Mouse (Mus musculus): ENCODE data around the gene Aadacl2. TPM values are rescaled to one million over a fixed set of nuclear protein-coding genes. Genes with fewer than 3 reads are reported as not detected.

Aadacl2 gene
- polyA plus RNA-seq (2015; fragmentation: Nextera tagmentation; extraction: Ambion mirVana), result not detected in 2 replicates

DNA sequence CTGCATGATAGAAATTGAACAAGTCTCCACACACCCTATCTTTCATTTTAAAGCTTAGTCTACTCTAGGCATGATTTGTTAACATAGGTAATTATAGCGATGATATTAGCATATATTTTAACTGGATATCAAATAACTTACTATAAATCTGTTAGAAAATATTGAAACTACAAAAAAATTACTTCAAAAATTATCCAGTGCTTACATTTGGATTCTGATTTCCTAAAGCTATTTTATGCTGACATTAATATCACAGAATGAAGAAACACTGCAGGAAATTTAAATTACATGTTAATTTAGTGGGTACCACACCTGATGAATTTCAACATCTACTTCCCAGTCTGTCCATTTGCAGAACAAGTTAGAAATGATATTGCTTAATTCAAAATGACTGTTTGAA lies at the start of gene Aadacl2:
Gene Aadacl2, plus strand, starts transcription at position 301 of the 400 bp plus-strand sequence.
- no peak within 1 kb of the TSS for H3K4me3 ChIP-seq (ENCODE audit: low read length)
- no peaks in the 10 kb centered on the region for H3K9me3 ChIP-seq (ENCODE audit: low read length)
- H3K4me2 ChIP-seq (replicated peaks; ENCODE audit: low read depth, low read length), result no peak within 1 kb of the TSS
- H3K27me3 ChIP-seq (ENCODE audit: insufficient read depth, low read length), result no peaks in the 10 kb centered on the region
- no peaks in the 10 kb centered on the region for H3K36me3 ChIP-seq (ENCODE audit: insufficient read depth, low read length)
- no peak within 1 kb of the TSS for H3K9ac ChIP-seq (replicated peaks; ENCODE audit: low read length)
- WGBS, result 80% methylated on average over 1 of the region's 1 CpGs
- ATAC-seq (ENCODE audit: low FRiP score, low TSS enrichment), result no peak
- no peaks in the 10 kb centered on the region for H3K4me1 ChIP-seq (ENCODE audit: insufficient read depth, low read length)
- H3K27ac ChIP-seq (ENCODE audit: low read length), result no peak within 1 kb of the TSS

DNA sequence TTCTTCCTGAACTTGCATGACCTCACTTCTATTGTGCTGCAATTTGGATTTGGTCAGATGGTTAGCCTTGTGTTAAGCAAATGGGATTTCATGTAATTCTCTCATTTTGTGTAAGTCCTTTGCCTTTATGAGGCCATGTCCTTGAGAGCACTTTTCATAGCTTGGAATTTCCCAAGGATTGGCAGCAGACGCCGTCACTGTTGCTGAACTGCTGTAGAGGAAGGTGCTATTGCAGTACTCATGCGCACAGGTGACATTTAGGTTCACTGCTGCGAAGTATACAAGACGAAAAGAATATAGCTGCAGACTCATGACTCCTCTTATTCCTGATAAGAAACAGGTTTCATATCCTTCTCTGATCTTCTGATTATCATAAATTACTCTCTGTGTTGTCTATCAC lies 35.7 kb upstream of the Aadacl2 start:
- Histone ChIP-seq H3K27ac (ENCODE audit: low read length) (no peak overlapping the region), H3K36me3 (ENCODE audit: insufficient read depth, low read length) (no peaks in the 10 kb centered on the region), H3K27me3 (ENCODE audit: insufficient read depth, low read length) (no peaks in the 10 kb centered on the region), H3K9me3 (ENCODE audit: low read length) (no peaks in the 10 kb centered on the region), H3K4me2 (replicated peaks; ENCODE audit: low read depth, low read length) (no peak overlapping the region), H3K4me1 (ENCODE audit: insufficient read depth, low read length) (no peaks in the 10 kb centered on the region), H3K4me3 (ENCODE audit: low read length) (no peak overlapping the region), H3K9ac (replicated peaks; ENCODE audit: low read length) (no peak overlapping the region)
- WGBS, result 86% methylated on average over 5 of the region's 5 CpGs
- no peak for ATAC-seq (ENCODE audit: low FRiP score, low TSS enrichment)

DNA sequence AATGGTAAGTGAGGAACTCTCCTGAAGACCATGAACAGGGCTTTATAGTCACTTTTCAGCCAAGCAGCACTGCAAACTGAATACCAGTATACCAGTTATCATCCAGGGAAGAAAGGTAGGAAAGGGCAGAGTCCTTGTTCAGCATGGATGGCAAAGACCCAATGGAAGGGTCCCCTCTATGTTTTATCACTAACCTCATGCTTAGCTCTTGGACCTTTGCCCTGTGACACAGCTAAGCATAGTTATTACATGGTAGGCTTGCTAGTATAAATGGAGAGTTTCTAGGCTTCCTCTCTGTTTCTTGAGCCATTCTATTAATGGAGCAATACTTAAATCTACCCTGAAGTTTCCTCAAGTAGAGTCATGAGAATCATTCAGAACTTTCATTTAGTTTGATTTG lies 32.0 kb upstream of the Aadacl2 start:
- Histone ChIP-seq H3K36me3 (ENCODE audit: insufficient read depth, low read length) (no peaks in the 10 kb centered on the region), H3K4me3 (ENCODE audit: low read length) (no peak overlapping the region), H3K27me3 (ENCODE audit: insufficient read depth, low read length) (no peaks in the 10 kb centered on the region), H3K4me2 (replicated peaks; ENCODE audit: low read depth, low read length) (no peak overlapping the region), H3K9me3 (ENCODE audit: low read length) (no peaks in the 10 kb centered on the region), H3K9ac (replicated peaks; ENCODE audit: low read length) (no peak overlapping the region), H3K4me1 (ENCODE audit: insufficient read depth, low read length) (no peaks in the 10 kb centered on the region), H3K27ac (ENCODE audit: low read length) (no peak overlapping the region)
- no peak for ATAC-seq (ENCODE audit: low FRiP score, low TSS enrichment)

DNA sequence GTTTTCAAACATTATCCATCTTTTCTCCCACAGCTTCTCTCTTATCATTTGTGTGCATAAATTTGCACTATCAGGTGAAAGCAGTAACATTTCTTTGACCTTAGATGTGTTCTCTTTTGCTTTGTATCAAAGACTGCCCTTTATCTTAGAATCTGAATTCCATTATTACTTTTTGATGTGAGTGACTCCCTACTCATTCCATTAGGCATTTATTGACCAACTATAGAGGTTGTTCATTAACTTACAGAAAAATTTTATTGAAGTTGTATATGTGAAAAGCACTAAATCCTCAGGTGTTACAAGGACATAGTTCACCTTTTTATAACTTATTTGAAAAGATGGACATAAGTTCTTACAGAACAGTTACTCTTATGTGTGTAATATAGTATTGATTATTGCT lies 2.9 kb upstream of the Aadacl2 start:
- H3K4me3 ChIP-seq (ENCODE audit: low read length), result no peak overlapping the region
- no peaks in the 10 kb centered on the region for H3K36me3 ChIP-seq (ENCODE audit: insufficient read depth, low read length)
- no peak overlapping the region for H3K4me2 ChIP-seq (replicated peaks; ENCODE audit: low read depth, low read length)
- H3K27me3 ChIP-seq (ENCODE audit: insufficient read depth, low read length), result no peaks in the 10 kb centered on the region
- ATAC-seq (ENCODE audit: low FRiP score, low TSS enrichment), result no peak
- H3K4me1 ChIP-seq (ENCODE audit: insufficient read depth, low read length), result no peaks in the 10 kb centered on the region
- H3K9me3 ChIP-seq (ENCODE audit: low read length), result no peaks in the 10 kb centered on the region
- no peak overlapping the region for H3K27ac ChIP-seq (ENCODE audit: low read length)
- no peak overlapping the region for H3K9ac ChIP-seq (replicated peaks; ENCODE audit: low read length)

DNA sequence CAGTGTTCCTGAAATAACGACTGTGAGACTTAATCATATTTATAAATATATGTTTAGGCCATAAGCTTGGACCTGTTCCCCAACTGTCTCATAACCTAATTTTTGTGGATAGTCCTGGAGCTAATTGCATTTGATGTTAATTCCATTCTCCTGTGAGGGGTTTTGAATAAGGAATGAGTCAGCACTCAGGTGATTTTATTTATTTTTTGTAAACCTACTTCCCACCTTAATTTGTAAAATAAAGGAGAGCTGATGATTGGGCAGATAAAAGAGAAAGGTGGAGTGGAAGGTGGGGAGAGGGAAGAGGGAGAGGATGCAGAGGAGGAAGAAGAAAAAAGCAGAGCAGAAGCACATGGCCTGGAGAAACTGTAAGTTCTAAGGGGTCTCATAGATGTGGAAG lies 18.9 kb downstream of the Aadacl2 start, which contains the start of gene Aadac:
Gene Aadac, plus strand, starts transcription at position 301 of the 400 bp plus-strand sequence.
- Histone ChIP-seq H3K27ac (ENCODE audit: low read length) (no peak within 1 kb of the TSS), H3K9ac (replicated peaks; ENCODE audit: low read length) (no peak within 1 kb of the TSS), H3K4me2 (replicated peaks; ENCODE audit: low read depth, low read length) (no peak within 1 kb of the TSS), H3K9me3 (ENCODE audit: low read length) (no peaks in the 10 kb centered on the region), H3K4me1 (ENCODE audit: insufficient read depth, low read length) (no peaks in the 10 kb centered on the region), H3K36me3 (ENCODE audit: insufficient read depth, low read length) (no peaks in the 10 kb centered on the region), H3K4me3 (ENCODE audit: low read length) (no peak within 1 kb of the TSS), H3K27me3 (ENCODE audit: insufficient read depth, low read length) (no peaks in the 10 kb centered on the region)
- no peak for ATAC-seq (ENCODE audit: low FRiP score, low TSS enrichment)
- WGBS, result 87% methylated on average over 1 of the region's 1 CpGs

DNA sequence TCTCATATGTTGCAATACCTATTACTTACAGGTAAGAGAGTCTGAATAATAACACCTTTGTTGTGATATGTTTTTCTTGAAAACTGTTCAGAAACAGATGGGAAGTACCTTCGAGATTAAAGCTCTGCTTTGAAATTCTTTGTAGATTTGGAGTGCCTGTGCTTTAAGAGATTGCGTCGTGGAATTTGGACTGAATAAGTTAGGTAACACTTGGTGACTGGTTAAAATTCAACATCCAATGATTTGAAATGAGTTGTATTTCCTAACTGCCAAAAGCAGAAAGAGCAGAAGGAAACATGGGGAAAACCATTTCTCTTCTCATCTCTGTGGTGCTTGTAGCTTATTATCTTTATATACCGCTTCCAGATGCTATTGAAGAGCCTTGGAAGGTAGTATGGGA lies 25.0 kb downstream of the Aadacl2 start:
- Histone ChIP-seq H3K27me3 (ENCODE audit: insufficient read depth, low read length) (no peaks in the 10 kb centered on the region), H3K9ac (replicated peaks; ENCODE audit: low read length) (no peak overlapping the region), H3K27ac (ENCODE audit: low read length) (no peak overlapping the region), H3K4me2 (replicated peaks; ENCODE audit: low read depth, low read length) (no peak overlapping the region), H3K4me3 (ENCODE audit: low read length) (no peak overlapping the region), H3K9me3 (ENCODE audit: low read length) (no peaks in the 10 kb centered on the region), H3K36me3 (ENCODE audit: insufficient read depth, low read length) (no peaks in the 10 kb centered on the region), H3K4me1 (ENCODE audit: insufficient read depth, low read length) (no peaks in the 10 kb centered on the region)
- ATAC-seq (ENCODE audit: low FRiP score, low TSS enrichment), result no peak
- 82% methylated on average over 4 of the region's 4 CpGs for WGBS

DNA sequence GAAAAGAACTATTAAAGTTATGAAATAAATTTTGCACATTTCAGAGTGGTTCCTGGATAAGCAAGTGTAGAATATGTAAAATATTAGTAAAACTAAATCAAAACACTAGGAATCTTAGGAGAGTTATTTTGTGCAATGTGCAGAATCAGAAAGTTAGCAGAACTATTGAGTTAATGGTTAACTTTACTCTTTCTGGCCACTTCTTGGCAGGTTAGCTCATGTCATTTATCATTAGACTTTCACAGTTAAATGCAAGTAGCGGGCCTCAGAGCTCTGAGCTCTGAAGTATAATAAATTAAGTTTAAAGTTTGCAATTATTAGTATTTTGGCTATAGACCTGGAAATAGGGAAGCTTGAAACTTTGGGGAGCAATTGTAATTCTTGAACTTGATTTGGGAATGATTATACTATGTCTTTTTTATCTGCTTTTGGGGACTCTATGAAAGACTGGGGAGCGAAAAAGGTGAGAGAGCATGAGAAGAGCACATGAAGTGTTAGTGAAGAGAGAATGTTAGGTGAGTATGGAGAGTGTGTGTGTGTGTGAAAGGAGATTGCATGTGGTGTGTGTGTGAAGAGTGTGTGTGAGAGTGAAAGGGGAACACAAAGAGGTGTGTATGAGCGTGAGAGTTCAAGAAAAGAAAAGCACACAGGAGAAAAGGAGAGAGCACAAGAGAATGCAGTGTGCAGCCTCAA lies 39.8 kb downstream of the Aadacl2 start:
- Histone ChIP-seq H3K36me3 (ENCODE audit: insufficient read depth, low read length) (no peaks in the 10 kb centered on the region), H3K9me3 (ENCODE audit: low read length) (no peaks in the 10 kb centered on the region), H3K27me3 (ENCODE audit: insufficient read depth, low read length) (no peaks in the 10 kb centered on the region), H3K4me3 (ENCODE audit: low read length) (no peak overlapping the region), H3K4me2 (replicated peaks; ENCODE audit: low read depth, low read length) (no peak overlapping the region), H3K4me1 (ENCODE audit: insufficient read depth, low read length) (no peaks in the 10 kb centered on the region), H3K27ac (ENCODE audit: low read length) (no peak overlapping the region), H3K9ac (replicated peaks; ENCODE audit: low read length) (no peak overlapping the region)
- 63% methylated on average over 3 of the region's 3 CpGs for WGBS
- peak; percentile 74; the same call in 1 of the 2 replicates for ATAC-seq (ENCODE audit: low FRiP score, low TSS enrichment)

DNA sequence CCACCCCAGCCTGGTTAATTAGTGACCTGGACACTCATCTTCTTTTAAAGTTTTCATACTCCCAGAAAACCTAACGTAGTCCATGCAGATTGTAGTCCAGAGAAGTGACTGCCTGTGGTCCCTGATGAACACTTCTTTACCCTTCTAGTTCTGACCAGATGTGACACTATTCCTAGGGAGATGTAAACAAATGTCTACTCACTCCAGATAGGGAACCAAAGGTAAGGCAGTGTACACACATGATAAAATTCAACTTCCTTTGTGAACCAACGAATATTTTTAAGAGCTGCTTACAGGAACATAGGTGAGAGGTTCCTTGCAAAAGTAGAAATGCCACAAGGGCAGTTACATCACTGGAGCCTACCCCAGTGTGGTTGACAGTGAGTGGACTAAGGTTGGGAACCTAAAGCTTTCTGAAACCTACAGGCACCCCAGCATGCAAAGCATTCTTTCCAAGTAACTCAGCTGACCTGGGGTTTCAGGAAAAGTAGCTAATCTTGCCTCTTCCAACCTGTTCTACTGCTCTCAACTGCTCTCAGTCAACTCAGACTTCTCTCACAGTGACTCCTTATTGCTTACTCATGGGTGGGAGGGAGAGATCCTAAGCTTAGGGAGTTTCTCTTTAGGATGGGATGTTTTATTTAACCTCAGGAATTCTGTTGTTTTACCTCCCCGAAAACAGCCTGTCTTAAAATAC lies 46.8 kb downstream of the Aadacl2 start:
- WGBS, result 68% methylated on average over 3 of the region's 3 CpGs
- Histone ChIP-seq H3K4me3 (ENCODE audit: low read length) (no peak overlapping the region), H3K4me1 (ENCODE audit: insufficient read depth, low read length) (no peaks in the 10 kb centered on the region), H3K9ac (replicated peaks; ENCODE audit: low read length) (no peak overlapping the region), H3K27me3 (ENCODE audit: insufficient read depth, low read length) (no peaks in the 10 kb centered on the region), H3K27ac (ENCODE audit: low read length) (no peak overlapping the region), H3K4me2 (replicated peaks; ENCODE audit: low read depth, low read length) (no peak overlapping the region), H3K9me3 (ENCODE audit: low read length) (no peaks in the 10 kb centered on the region), H3K36me3 (ENCODE audit: insufficient read depth, low read length) (no peaks in the 10 kb centered on the region)
- no peak for ATAC-seq (ENCODE audit: low FRiP score, low TSS enrichment)

DNA sequence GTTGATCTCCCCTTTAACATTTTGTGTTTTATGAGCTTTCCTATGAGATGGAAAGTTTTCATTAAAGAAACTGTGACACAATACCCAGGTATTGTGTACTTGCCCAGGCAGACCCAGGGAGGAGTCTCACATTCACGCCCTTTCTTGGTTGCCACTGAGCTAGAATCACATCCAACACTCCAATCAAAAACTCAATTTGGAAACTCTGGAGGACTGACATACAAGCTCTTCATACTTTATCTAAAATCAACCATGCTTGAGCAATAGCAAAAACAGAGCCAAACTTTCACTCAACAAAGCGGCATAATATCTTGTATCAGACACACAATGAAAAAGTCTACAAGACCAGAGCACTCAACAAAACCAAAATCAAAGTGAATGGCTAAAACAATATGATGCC lies 47.4 kb downstream of the Aadacl2 start:
- H3K9me3 ChIP-seq (ENCODE audit: low read length), result no peaks in the 10 kb centered on the region
- no peak overlapping the region for H3K27ac ChIP-seq (ENCODE audit: low read length)
- H3K9ac ChIP-seq (replicated peaks; ENCODE audit: low read length), result no peak overlapping the region
- no peak overlapping the region for H3K4me2 ChIP-seq (replicated peaks; ENCODE audit: low read depth, low read length)
- WGBS, result 77% methylated on average over 2 of the region's 2 CpGs
- H3K36me3 ChIP-seq (ENCODE audit: insufficient read depth, low read length), result no peaks in the 10 kb centered on the region
- H3K4me3 ChIP-seq (ENCODE audit: low read length), result no peak overlapping the region
- ATAC-seq (ENCODE audit: low FRiP score, low TSS enrichment), result no peak
- no peaks in the 10 kb centered on the region for H3K27me3 ChIP-seq (ENCODE audit: insufficient read depth, low read length)
- H3K4me1 ChIP-seq (ENCODE audit: insufficient read depth, low read length), result no peaks in the 10 kb centered on the region

DNA sequence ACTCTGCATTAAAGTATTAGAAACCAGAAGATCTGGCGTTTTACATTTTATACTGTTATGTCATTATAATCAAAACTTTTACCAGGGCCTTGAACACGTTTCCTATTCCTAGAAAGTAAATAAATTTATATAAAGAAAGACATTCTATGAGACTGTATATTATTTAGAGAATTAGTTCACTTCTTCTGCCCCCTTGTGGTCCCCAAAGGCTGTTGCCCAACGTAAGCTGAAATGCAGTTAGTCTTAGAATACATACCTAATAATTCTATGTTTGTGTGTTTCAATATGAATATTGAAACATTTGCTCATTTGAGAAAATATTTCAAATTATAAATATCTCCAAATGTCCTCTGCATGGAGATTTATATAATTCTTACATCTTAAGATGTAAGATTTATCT lies 49.9 kb downstream of the Aadacl2 start:
- no peak for ATAC-seq (ENCODE audit: low FRiP score, low TSS enrichment)
- Histone ChIP-seq H3K9ac (replicated peaks; ENCODE audit: low read length) (no peak overlapping the region), H3K27me3 (ENCODE audit: insufficient read depth, low read length) (no peaks in the 10 kb centered on the region), H3K36me3 (ENCODE audit: insufficient read depth, low read length) (no peaks in the 10 kb centered on the region), H3K4me2 (replicated peaks; ENCODE audit: low read depth, low read length) (no peak overlapping the region), H3K4me3 (ENCODE audit: low read length) (no peak overlapping the region), H3K27ac (ENCODE audit: low read length) (no peak overlapping the region), H3K9me3 (ENCODE audit: low read length) (no peaks in the 10 kb centered on the region), H3K4me1 (ENCODE audit: insufficient read depth, low read length) (no peaks in the 10 kb centered on the region)
- WGBS, result 27% methylated on average over 3 of the region's 3 CpGs
